In genomic region chr19:32372373-32372772, GRCm38 (mm10) we compare ENCODE assay signal across 10 mouse cellular contexts. TPM values are rescaled to one million over a fixed set of nuclear protein-coding genes. Genes with fewer than 3 reads are reported as not detected.
DNase-seq lines count a peak whose midpoint lies in the region; ATAC-seq and TF ChIP-seq lines count a peak whose summit lies in the region.
"Had no signal": no experiment of that assay in that cellular context is flagged by ENCODE, and none has a peak within 500 bp of the region (broad histone marks: within the 10 kb centered on the region; RNA-seq: fewer than 3 reads in every experiment).

No protein-coding gene starts in this region.

- H3K36me3 ChIP-seq in MEL (ENCODE audit: control insufficient read depth in 1 of 2, insufficient read depth in 2 of 2, low read length in 2 of 2) = peaks cover 0 to 16% of the 10 kb centered on the region in 2 experiments; a peak in 2 of 4 replicates
- H3K36me3 ChIP-seq in heart, embryonic 10.5 days = no peaks in the 10 kb centered on the region
- H3K36me3 ChIP-seq in liver, embryonic 12.5 days = no peaks in the 10 kb centered on the region
- H3K36me3 ChIP-seq in hindbrain, embryonic 16.5 days (ENCODE audit: control insufficient read depth, insufficient read depth, low read length) = no peaks in the 10 kb centered on the region
- H3K36me3 ChIP-seq: hindbrain, embryonic 15.5 days had no signal

- no peaks in the 10 kb centered on the region for H3K27me3 ChIP-seq in MEL (ENCODE audit: control insufficient read depth in 1 of 2, insufficient read depth in 2 of 2, low read length in 2 of 2)
- no peaks in the 10 kb centered on the region for H3K27me3 ChIP-seq in heart, embryonic 10.5 days (ENCODE audit: insufficient read depth, poor library complexity, severe bottlenecking)
- H3K27me3 ChIP-seq in liver, embryonic 12.5 days (replicated peaks) = 0 out of 2 replicates have a peak, but pooled peaks cover 9% of the 10 kb centered on the region
- no peaks in the 10 kb centered on the region for H3K27me3 ChIP-seq in hindbrain, embryonic 16.5 days (replicated peaks; ENCODE audit: control insufficient read depth, insufficient read depth, low read length)
- H3K27me3 ChIP-seq: hindbrain, embryonic 15.5 days had no signal

- 17% methylated on average over 4 of the region's 4 CpGs for WGBS in heart, embryonic 10.5 days
- WGBS in liver, embryonic 12.5 days (ENCODE audit: insufficient replicate concordance) = 20% methylated on average over 4 of the region's 4 CpGs
- WGBS in hindbrain, embryonic 16.5 days = 89% methylated on average over 4 of the region's 4 CpGs

- no peak for TF ChIP-seq CTCF in MEL (IDR thresholded peaks at IDR 0.05 in 2 of 3, conservative IDR thresholded peaks at IDR 0.05 in 1 of 3; ENCODE audit: control insufficient read depth in 1 of 3, insufficient read depth in 1 of 3, low read depth in 2 of 3, low read length in 3 of 3, poor library complexity in 1 of 3, severe bottlenecking in 1 of 3)

- H3K4me3 ChIP-seq in MEL (ENCODE audit: control insufficient read depth in 1 of 2, insufficient read depth in 1 of 2, low read depth in 2 of 2, low read length in 2 of 2) = no peak overlapping the region
- H3K4me3 ChIP-seq in heart, embryonic 10.5 days = no peak overlapping the region
- H3K4me3 ChIP-seq in liver, embryonic 12.5 days = no peak overlapping the region
- no peak overlapping the region for H3K4me3 ChIP-seq in hindbrain, embryonic 16.5 days (ENCODE audit: low read length)
- H3K4me3 ChIP-seq: hindbrain, embryonic 15.5 days had no signal

- TF ChIP-seq POLR2A in MEL (IDR thresholded peaks at IDR 0.05; ENCODE audit: control insufficient read depth in 1 of 2, insufficient read depth in 1 of 2, low read depth in 1 of 2, low read length in 2 of 2, poor library complexity in 1 of 2) = no peak

- H3K27ac ChIP-seq in MEL (ENCODE audit: control insufficient read depth, low read depth, low read length) = peak overlapping the region; percentile 55
- H3K27ac ChIP-seq in heart, embryonic 10.5 days = 0 out of 2 replicates have a peak overlapping the region, but pooled peaks have one; percentile 47
- no peak overlapping the region for H3K27ac ChIP-seq in liver, embryonic 12.5 days
- H3K27ac ChIP-seq in hindbrain, embryonic 16.5 days (ENCODE audit: low read depth, low read length) = no peak overlapping the region
- H3K27ac ChIP-seq: hindbrain, embryonic 15.5 days had no signal

- no peak overlapping the region for H3K4me2 ChIP-seq in liver, embryonic 12.5 days
- no peak overlapping the region for H3K4me2 ChIP-seq in hindbrain, embryonic 16.5 days (ENCODE audit: low read length)
- H3K4me2 ChIP-seq: hindbrain, embryonic 15.5 days had no signal

- H3K79me2 ChIP-seq in MEL (ENCODE audit: control insufficient read depth, insufficient read depth, low read length, poor library complexity) = peaks cover 11% of the 10 kb centered on the region

- H3K9me3 ChIP-seq in MEL (replicated peaks; ENCODE audit: insufficient read depth, low read length) = no peaks in the 10 kb centered on the region
- no peaks in the 10 kb centered on the region for H3K9me3 ChIP-seq in heart, embryonic 10.5 days
- no peaks in the 10 kb centered on the region for H3K9me3 ChIP-seq in liver, embryonic 12.5 days (replicated peaks)
- no peaks in the 10 kb centered on the region for H3K9me3 ChIP-seq in hindbrain, embryonic 16.5 days (ENCODE audit: control insufficient read depth, low read length)
- H3K9me3 ChIP-seq: hindbrain, embryonic 15.5 days had no signal

- no peak; the same call in 1 of the 2 replicates for TF ChIP-seq RAD21 in MEL (IDR thresholded peaks at IDR 0.05; ENCODE audit: low read depth, low read length)

- peak; percentile 97 for TF ChIP-seq EP300 in MEL (IDR thresholded peaks at IDR 0.05; ENCODE audit: low read depth in 1 of 2, low read length in 2 of 2)

- DNase-seq in adrenal gland, adult 2 months = peak; percentile 71
- DNase-seq in adrenal gland, postnatal 4 days (ENCODE audit: low spot score in 2 of 2) = no peak
- DNase-seq in MEL (ENCODE audit: low read depth, low spot score) = peak; percentile 96
- peak; percentile 89 for DNase-seq in heart, embryonic 10.5 days (ENCODE audit: low spot score)
- DNase-seq in left cerebral cortex, adult 8-10 months (ENCODE audit: low spot score in 2 of 2) = no peak
- DNase-seq in embryo, embryonic 10.5 days (ENCODE audit: low spot score) = no peak
- DNase-seq: thymus, postnatal 14 days had no signal

- no peak overlapping the region for H3K9ac ChIP-seq in MEL (ENCODE audit: control insufficient read depth, low read depth, low read length, poor library complexity, severe bottlenecking)
- H3K9ac ChIP-seq in liver, embryonic 12.5 days = no peak overlapping the region
- no peak overlapping the region for H3K9ac ChIP-seq in hindbrain, embryonic 16.5 days (ENCODE audit: low read depth, low read length)
- H3K9ac ChIP-seq: hindbrain, embryonic 15.5 days had no signal

- peak; percentile 91 for ATAC-seq in liver, embryonic 12.5 days
- ATAC-seq in hindbrain, embryonic 16.5 days = no peak

- peaks cover 9 to 14% of the 10 kb centered on the region in 2 experiments for H3K4me1 ChIP-seq in MEL (ENCODE audit: control insufficient read depth in 1 of 2, insufficient read depth in 2 of 2, low read length in 2 of 2)
- peaks cover 43% of the 10 kb centered on the region for H3K4me1 ChIP-seq in heart, embryonic 10.5 days
- peaks cover 24% of the 10 kb centered on the region for H3K4me1 ChIP-seq in liver, embryonic 12.5 days
- H3K4me1 ChIP-seq in hindbrain, embryonic 16.5 days (ENCODE audit: control insufficient read depth, insufficient read depth, low read depth, low read length) = no peaks in the 10 kb centered on the region; the same call in 1 of the 2 replicates

TF ChIP-seq in MEL, 35 proteins besides CTCF, POLR2A, EP300 and RAD21:
- TF ChIP-seq SMC3 (IDR thresholded peaks at IDR 0.05; ENCODE audit: low read depth, low read length) (no peak), ELF1 (IDR thresholded peaks at IDR 0.05; ENCODE audit: low read depth, low read length) (no peak), MXI1 (IDR thresholded peaks at IDR 0.05; ENCODE audit: low read depth, low read length) (peak; percentile 76), NRF1 (IDR thresholded peaks at IDR 0.05; ENCODE audit: insufficient read depth, low read depth, low read length, poor library complexity, severe bottlenecking) (no peak), BHLHE40 (IDR thresholded peaks at IDR 0.05; ENCODE audit: borderline replicate concordance, low read depth, low read length) (peak; percentile 82), ETS1 (IDR thresholded peaks at IDR 0.05; ENCODE audit: low read depth, low read length) (peak; percentile 96), RCOR1 (IDR thresholded peaks at IDR 0.05; ENCODE audit: low read depth, low read length) (peak; percentile 99), TBP (IDR thresholded peaks at IDR 0.05; ENCODE audit: low read depth, low read length) (0 out of 2 replicates have a peak, but pooled peaks have one; percentile 27), MYB (IDR thresholded peaks at IDR 0.05; ENCODE audit: low read depth, low read length) (peak; percentile 62), POLR2AphosphoS5 (IDR thresholded peaks at IDR 0.05; ENCODE audit: borderline replicate concordance, low read depth, low read length) (no peak), JUND (IDR thresholded peaks at IDR 0.05; ENCODE audit: low read depth, low read length) (peak; percentile 52; the same call in 1 of the 2 replicates), CHD1 (IDR thresholded peaks at IDR 0.05; ENCODE audit: low read depth, low read length) (no peak), TAL1 (IDR thresholded peaks at IDR 0.05; ENCODE audit: low read length) (peak; percentile 99), SIN3A (IDR thresholded peaks at IDR 0.05; ENCODE audit: low read length) (peak; percentile 94), MAFK (IDR thresholded peaks at IDR 0.05; ENCODE audit: borderline replicate concordance, low read depth, low read length) (peak; percentile 82), ZMIZ1 (IDR thresholded peaks at IDR 0.05; ENCODE audit: low read depth, low read length) (no peak; the same call in 1 of the 2 replicates), ZC3H11A (IDR thresholded peaks at IDR 0.05; ENCODE audit: low read depth, low read length) (no peak), MYC (IDR thresholded peaks at IDR 0.05; ENCODE audit: low read depth, low read length) (peak; percentile 62; the same call in 1 of the 2 replicates), NELFE (IDR thresholded peaks at IDR 0.05; ENCODE audit: low read depth, low read length) (no peak), GATA1 (IDR thresholded peaks at IDR 0.05; ENCODE audit: low read depth, low read length) (peak; percentile 99), TCF12 (IDR thresholded peaks at IDR 0.05; ENCODE audit: low read depth, low read length) (peak; percentile 98), POLR2AphosphoS2 (IDR thresholded peaks at IDR 0.05; ENCODE audit: low read length) (peak; percentile 65; the same call in 1 of the 2 replicates)

RNA-seq across cellular contexts. Expression of gene Sgms1, which starts 17.1 kb away (rescaled TPM):
- total RNA-seq in adrenal gland, adult 2 months (2021) = 10 to 100 TPM; 71.4 to 73.5 TPM
- 13.3 and 16.8 TPM in 2 replicates for polyA plus RNA-seq in adrenal gland, adult 2 months (2012; rRNA removed)
- 10 to 100 TPM; 69.3 to 78.5 TPM for total RNA-seq in adrenal gland, postnatal 4 days (2021)
- 16.3 and 16.9 TPM in 2 replicates for total RNA-seq in MEL (2012; rRNA removed)
- polyA plus RNA-seq in MEL (2012; ENCODE audit: insufficient read depth in 1 of 2, insufficient read length in 2 of 2, low read depth in 1 of 2, low replicate concordance in 2 of 2, missing spikeins in 1 of 2) = 10 to 100 TPM in 1 of 2 experiments, not detected in 1; 18.5 TPM
- 41.5 and 45.9 TPM in 2 replicates for polyA plus RNA-seq in heart, embryonic 10.5 days (2016; fragmentation: Nextera tagmentation; extraction: Ambion mirVana)
- polyA plus RNA-seq in liver, embryonic 12.5 days (2016; fragmentation: Nextera tagmentation; extraction: Ambion mirVana) = 31.8 and 33.7 TPM in 2 replicates
- 10 to 100 TPM; 47.5 to 60.8 (median 52.4) TPM for total RNA-seq in left cerebral cortex, adult 8-10 months (2022)
- 21.7 and 22.9 TPM in 2 replicates for polyA plus RNA-seq in hindbrain, embryonic 16.5 days (2015; fragmentation: Nextera tagmentation; extraction: Ambion mirVana)

Comparison
In these comparisons a context has a peak if more than half of its experiments do, and no peak if none do; other contexts are left out.
1. DNase-seq: peak in adrenal gland, adult 2 months (single experiment), MEL (single experiment) and heart, embryonic 10.5 days (single experiment); none in adrenal gland, postnatal 4 days (0 of 2), left cerebral cortex, adult 8-10 months (0 of 2) and embryo, embryonic 10.5 days (single experiment).
2. H3K27ac ChIP-seq: peak in MEL (single experiment) and heart, embryonic 10.5 days (single experiment); none in liver, embryonic 12.5 days (single experiment) and hindbrain, embryonic 16.5 days (single experiment).